Mouse (Mus musculus) cortical plate, adult 2 months (tissue): Measurements from ENCODE around the gene Rhbdf2. TPM values are rescaled to one million over a fixed set of nuclear protein-coding genes. Genes with fewer than 3 reads are reported as not detected.
A peak's percentile ranks its signal among the peaks of the same experiment; 100 is the strongest.

Experiments used
- H3K27ac ChIP-seq: fragments of 200-500 bp; 2 replicates; pipeline ENCODE4 v1.5.1; 2012; ENCODE audit warnings: low read length, control low read depth, inconsistent platforms; ENCODE audit not compliant: insufficient read depth
- H3K4me1 ChIP-seq: fragments of 200-500 bp; 2 replicates; pipeline ENCODE4 v1.6.1; 2011; ENCODE audit warnings: low read length; ENCODE audit not compliant: control insufficient read depth, insufficient read depth
- H3K4me3 ChIP-seq: fragments of 200-500 bp; 2 replicates; pipeline ENCODE4 v1.5.1; 2011; ENCODE audit warnings: mild to moderate bottlenecking, low read length, control low read depth; ENCODE audit not compliant: insufficient read depth
- CTCF ChIP-seq: fragments of 200-500 bp; IDR thresholded peaks from 2 replicates; pipeline ENCODE4 v1.5.1; 2011; ENCODE audit warnings: mild to moderate bottlenecking, control low read depth, low read length; ENCODE audit not compliant: insufficient read depth; ENCODE audit errors: extremely low read depth
- POLR2A ChIP-seq: fragments of 200-500 bp; IDR thresholded peaks from 2 replicates; pipeline ENCODE4 v1.6.1; 2011; ENCODE audit warnings: mild to moderate bottlenecking, low read length, control low read depth; ENCODE audit not compliant: insufficient read depth; ENCODE audit errors: extremely low read depth
- polyA plus RNA-seq: library from polyadenylated mRNA; depleted of rRNA; stranded (reverse); fragments of >200 nt; gene quantifications from 2 replicates; pipeline ENCODE4 v1.2.3, GENCODE M21; 2012

The Rhbdf2 gene
- polyA plus RNA-seq, 1 experiment = 2.1 TPM

DNA sequence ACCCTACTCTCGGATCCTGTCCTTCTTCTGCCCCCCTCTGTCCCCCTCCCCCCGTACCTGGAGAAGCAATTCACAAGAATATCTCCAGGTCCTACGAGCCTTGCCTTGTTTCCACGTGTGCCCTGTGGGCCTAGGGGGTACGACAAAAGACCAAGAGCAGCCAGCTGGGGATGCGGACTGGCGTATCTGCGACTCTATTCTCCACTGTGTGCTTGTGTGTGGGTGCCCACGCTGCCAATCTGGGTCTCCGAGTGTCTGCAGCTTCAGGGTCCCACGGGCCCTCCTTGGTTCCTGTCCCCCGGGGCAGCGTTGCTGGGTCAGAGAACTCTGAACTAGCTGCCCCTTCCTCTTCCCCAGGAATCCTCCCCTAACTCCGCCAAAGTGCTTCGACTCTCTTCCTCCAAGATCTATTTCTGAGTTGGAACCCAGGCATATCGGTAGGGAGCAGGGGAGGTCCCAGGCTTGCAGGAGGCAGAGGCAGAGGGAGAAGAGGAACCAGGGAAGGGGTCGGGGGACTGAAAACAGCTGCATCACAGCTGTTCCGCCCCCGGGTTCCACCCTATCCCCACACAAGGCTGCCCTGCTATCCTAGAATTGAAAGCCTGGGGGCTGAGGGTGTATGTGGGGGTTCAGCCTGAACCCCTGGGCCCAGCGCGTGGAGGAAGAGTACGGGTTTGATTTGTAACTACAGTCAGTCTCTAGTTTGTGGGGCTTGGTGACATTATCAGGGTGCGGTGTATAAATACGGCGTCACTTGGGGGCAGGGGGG lies 25.7 kb upstream of the Rhbdf2 start:
- peak overlapping the region; percentile 74; the same call in 1 of the 2 replicates for H3K4me3 ChIP-seq
- peaks cover 6% of the 10 kb centered on the region for H3K4me1 ChIP-seq
- TF ChIP-seq CTCF (no peak), POLR2A (no peak)
- H3K27ac ChIP-seq = no peak overlapping the region

DNA sequence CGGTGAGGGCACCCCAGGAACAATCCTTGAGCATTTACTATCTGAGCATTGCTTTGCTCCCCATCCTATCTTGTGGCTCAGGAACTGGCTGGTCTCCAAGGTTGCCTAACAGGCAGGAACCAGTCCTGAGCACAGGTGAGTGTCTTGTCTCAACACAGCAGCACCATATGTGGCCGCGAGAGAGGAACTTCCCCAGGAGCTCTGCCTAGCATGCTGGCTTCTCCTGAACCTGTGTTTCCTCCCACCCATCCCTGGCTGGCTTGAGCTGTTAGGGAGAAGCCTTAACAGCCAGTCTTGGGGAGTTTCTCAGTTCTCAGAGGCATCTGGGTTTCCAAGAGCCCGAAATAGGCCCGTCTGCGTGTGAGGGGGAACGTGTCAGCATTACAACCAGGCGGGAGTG lies 24.5 kb upstream of the Rhbdf2 start:
- peaks cover 6% of the 10 kb centered on the region; the same call in 1 of the 2 replicates for H3K4me1 ChIP-seq
- no peak overlapping the region for H3K27ac ChIP-seq
- no peak for TF ChIP-seq POLR2A
- no peak for TF ChIP-seq CTCF
- peak overlapping the region; percentile 74; the same call in 1 of the 2 replicates for H3K4me3 ChIP-seq

DNA sequence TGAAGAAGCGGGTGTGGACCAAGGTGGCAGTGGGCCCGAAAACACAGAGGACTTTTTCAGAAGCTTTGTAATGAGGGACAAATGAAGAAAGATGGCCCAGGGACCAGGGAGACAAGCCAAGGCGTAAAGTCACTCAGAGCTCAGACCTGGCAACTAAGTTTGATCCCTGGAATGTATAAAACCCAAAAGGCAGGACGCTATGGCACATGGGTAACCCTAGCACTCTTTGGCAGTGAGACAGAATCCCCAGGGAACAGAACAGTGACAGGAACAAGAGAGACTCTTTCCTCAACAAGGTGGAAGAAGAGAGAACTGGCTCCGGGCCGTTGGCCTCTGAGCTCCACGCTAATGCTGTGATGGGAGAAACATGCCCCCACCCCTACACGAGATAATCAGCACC lies 24.0 kb upstream of the Rhbdf2 start:
- Histone ChIP-seq H3K27ac (no peak overlapping the region), H3K4me3 (no peak overlapping the region; the same call in 1 of the 2 replicates), H3K4me1 (peaks cover 2% of the 10 kb centered on the region; the same call in 1 of the 2 replicates)
- TF ChIP-seq CTCF (no peak), POLR2A (no peak)

DNA sequence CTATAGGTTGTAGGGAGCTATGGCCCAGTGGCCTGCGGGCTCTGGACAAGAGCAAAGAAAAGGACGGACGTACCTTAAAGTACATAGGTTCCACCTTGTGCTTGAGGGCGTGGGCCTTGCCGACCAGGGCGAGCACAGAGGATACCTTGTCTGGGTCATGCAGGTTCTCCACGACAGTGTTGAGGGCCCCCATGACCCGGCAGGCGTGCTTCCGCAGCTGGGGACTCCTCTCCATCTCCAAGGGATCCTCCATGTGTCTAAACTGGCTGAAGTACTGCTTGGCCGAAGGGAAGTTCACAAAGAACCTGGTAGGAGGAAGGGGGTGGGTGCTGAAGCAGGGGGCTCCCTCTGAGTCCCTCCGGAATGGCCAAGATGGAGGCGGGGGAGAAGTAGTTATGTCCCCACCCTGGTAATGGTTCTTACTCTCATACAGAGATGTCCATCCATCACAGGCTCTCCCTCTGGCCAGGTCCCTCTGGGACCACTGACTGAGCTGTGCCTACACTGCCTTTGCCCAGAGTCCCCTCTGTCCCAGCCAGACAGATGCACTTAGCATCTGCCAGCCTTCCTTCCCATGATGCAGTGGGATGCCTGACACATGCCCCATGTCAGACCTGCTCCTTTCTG lies 23.0 kb upstream of the Rhbdf2 start:
- Histone ChIP-seq H3K4me1 (peaks cover 2% of the 10 kb centered on the region; the same call in 1 of the 2 replicates), H3K4me3 (no peak overlapping the region), H3K27ac (no peak overlapping the region)
- TF ChIP-seq CTCF (no peak), POLR2A (no peak)

DNA sequence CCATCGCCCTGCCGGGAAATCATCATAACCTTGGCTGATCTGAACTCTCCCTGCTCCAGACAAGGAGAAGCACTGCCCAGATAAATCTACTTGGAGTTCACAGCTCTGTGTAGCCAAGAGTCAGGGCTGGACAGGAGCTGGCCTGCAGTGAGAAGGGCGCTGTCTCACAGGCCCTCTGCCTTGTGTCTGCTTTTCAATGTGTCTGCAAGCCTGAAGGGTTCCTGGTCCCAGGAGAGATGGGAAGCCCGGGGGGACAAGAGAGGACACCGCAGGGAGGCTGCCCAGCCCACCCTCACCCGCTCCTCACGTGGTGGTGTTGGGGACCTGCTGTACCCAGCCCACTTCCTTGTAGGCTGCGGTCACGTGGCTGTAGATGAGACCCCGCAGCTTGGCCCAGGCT lies 22.2 kb upstream of the Rhbdf2 start:
- no peak overlapping the region for H3K27ac ChIP-seq
- no peak overlapping the region for H3K4me3 ChIP-seq
- H3K4me1 ChIP-seq = peaks cover 2% of the 10 kb centered on the region; the same call in 1 of the 2 replicates
- TF ChIP-seq POLR2A = no peak
- TF ChIP-seq CTCF = no peak

DNA sequence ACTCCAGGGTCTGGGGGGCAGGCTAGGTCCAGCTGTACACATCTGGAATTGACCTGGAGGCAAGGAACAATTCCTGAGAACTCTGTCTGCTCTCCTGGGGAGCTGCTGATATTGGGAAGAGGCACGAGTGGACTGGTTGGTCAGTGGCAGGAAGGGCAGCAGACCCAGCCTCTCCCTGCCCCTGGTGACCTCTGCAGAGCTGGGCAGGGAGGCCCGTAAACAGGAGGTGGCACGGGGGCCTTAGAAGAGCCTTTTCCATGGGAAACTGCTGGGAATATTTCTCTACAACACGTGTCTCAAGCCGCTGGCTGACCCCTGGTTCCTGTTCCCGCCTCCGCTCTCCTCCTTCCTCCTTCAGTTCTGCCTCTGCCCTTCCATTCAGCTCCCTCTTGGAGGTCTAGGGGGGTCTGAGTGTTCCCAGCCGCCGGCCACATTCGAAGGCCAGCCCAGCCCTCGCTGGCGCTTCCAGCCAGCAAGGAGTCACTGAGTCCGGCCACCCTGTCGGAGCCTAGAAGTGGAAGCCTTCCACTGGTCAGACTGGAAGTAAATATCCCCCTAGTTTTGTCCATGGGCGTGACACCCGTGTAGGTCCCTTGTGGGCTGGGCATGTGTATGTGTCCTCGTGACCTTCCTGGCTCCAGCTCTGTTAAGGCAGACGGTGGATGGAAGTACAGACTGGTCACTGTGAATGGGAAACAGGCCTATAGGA lies 21.5 kb upstream of the Rhbdf2 start:
- TF ChIP-seq POLR2A (no peak), CTCF (no peak)
- Histone ChIP-seq H3K4me1 (peaks cover 2% of the 10 kb centered on the region; the same call in 1 of the 2 replicates), H3K4me3 (no peak overlapping the region), H3K27ac (no peak overlapping the region)

DNA sequence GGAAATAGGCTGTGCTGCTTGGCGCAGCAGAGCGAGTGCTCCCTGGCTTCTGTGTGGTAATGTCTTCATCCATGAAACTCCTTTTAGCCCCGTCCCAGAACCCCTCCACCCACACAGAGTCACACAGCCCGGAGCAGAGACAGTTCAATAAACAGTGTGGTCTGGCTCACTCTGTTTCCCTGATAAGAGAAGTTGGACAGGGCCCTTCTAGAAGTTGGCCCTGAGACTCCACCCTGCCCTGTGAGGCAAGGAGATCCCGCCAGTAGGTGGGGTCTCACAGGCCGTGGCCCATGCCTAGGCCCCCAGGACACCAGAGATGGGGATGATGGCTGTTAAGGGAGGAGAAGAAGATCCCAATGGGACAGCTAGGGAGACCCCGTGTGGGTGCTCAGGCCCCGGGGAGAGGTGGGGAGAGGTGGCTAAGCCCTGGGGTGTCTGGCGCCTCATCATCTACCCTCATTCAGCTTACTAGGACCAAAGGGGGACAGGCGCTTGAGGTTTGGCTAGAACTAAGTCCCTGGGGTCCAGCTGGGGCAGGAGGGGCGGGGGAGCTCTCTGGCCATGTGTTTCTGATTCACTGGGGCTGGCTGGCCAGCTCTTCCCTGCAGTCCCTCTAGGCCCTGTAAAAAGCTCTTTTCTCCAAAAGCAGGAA lies 20.6 kb upstream of the Rhbdf2 start:
- TF ChIP-seq POLR2A = no peak
- no peak for TF ChIP-seq CTCF
- Histone ChIP-seq H3K4me3 (no peak overlapping the region), H3K27ac (no peak overlapping the region), H3K4me1 (peaks cover 2% of the 10 kb centered on the region; the same call in 1 of the 2 replicates)

DNA sequence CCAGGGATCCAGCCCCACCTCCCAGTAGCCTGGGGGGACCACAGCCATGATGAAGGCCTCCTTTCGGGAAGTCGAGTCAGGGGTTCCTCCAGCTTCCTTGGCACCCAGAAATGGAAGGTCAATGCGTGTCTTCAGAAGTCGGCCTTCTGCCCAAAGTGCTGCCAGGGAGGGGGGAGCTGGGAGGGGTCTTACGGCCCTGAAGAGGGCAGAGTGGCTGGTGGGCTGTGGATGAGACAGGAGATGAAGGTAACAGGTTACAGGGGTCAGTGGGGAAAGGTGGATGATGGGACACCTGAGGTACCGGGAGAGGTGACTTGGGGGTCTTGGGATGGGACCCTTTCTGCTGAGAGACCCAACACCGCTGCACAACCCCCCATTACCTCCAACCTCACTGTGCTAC lies 20.0 kb upstream of the Rhbdf2 start:
- TF ChIP-seq CTCF = no peak
- TF ChIP-seq POLR2A = no peak
- Histone ChIP-seq H3K27ac (no peak overlapping the region), H3K4me1 (peaks cover 2% of the 10 kb centered on the region; the same call in 1 of the 2 replicates), H3K4me3 (no peak overlapping the region)

DNA sequence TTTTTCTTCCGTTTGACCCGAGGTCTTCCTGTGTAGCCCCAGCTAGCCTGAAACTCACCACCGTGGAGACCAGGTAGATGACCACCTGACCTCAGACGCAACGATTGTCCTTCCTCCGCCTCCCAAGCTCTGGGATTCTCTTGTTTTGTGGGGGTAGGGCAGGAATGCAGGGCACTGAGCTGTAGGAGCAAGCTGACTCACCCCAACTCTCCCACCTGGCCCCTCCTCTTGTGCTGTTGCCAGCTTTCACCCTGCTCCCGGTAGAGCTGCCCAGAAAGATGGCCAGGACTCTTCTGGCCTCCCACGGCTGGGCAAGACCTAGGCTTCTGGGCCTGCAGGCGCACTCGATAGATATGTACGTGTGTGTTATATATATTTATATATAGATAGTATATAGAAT lies 19.3 kb upstream of the Rhbdf2 start:
- no peak for TF ChIP-seq CTCF
- no peak for TF ChIP-seq POLR2A
- Histone ChIP-seq H3K4me3 (no peak overlapping the region), H3K27ac (no peak overlapping the region), H3K4me1 (peaks cover under 1% of the 10 kb centered on the region; the same call in 1 of the 2 replicates)
